Mouse (Mus musculus) gonadal fat pad, adult 2 months (tissue): ENCODE results near the gene E130308A19Rik. TPM values are rescaled to one million over a fixed set of nuclear protein-coding genes. Genes with fewer than 3 reads are reported as not detected.
"Not testable (repeated sequence)": the region's sequence is repeated elsewhere in the genome, so short reads cannot be mapped to it uniquely, and the experiment has no call there.

Experiments used
- DNase-seq: peaks from one replicate; pipeline ENCODE4 v3.0.0-alpha.2; 2012; ENCODE audit warnings: low read depth
- polyA plus RNA-seq: library from polyadenylated mRNA; depleted of rRNA; stranded (reverse); fragments of >200 nt; gene quantifications from 2 replicates; pipeline ENCODE4 v1.2.3, GENCODE M21; 2012

E130308A19Rik gene
- polyA plus RNA-seq, 1 experiment, result 8.4 TPM

DNA sequence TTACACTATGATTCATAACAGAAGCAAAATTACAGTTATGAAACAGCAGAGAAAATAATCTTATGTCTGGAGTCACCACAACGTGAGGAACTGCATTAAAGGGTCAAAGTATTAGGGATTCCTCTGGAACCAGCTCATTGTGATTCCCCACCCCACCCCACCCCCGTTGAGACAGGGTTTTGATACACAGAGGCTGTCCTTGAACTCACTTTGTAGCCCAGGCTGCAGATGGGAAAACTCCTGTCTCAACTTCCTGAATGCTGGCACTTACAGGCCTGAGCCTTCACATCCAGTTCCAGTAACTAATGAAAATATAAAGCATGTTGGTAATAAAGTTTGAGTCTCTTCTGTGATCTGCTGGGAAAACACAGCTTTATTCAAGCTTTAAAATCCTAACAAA lies 159.4 kb downstream of the E130308A19Rik start:
- no peak for DNase-seq

DNA sequence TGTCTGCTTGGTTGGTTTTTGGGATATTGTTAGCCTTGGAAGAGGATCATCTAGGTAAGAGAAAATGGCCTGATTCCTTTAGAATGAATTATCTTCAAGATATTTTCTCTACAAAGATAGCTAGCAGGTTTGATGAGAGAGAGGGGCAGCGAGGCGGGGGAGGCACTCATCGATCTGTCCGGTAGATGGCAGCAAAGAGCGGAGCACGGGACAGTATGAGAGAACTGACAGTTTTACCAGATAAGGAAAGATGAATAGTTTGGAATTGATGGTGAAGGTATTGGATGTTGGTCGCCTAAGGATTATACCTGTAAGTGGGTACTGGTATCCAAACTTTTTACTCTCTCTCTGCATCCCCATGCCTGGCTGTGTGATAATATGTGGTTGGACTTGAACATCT lies 160.7 kb downstream of the E130308A19Rik start:
- no peak for DNase-seq

DNA sequence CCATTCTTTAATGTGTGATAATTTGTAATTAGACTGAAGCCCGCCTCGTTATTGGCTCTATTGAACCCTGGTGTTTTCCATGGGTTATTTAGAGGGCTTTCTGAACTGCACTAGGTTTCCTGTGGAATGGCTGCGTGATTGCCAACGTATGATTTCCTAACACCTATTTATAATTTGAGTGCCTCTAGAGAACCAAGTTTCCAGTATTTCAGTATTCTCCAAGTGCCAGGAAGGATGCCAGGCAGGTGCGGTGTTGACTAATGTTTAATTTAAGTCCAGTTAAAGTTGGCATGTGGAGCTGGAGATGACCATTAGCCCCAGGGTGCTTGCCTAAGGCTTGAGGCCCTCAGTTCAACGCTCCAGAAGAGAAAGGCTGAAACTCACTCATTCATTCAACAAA lies 161.1 kb downstream of the E130308A19Rik start:
- no peak for DNase-seq

DNA sequence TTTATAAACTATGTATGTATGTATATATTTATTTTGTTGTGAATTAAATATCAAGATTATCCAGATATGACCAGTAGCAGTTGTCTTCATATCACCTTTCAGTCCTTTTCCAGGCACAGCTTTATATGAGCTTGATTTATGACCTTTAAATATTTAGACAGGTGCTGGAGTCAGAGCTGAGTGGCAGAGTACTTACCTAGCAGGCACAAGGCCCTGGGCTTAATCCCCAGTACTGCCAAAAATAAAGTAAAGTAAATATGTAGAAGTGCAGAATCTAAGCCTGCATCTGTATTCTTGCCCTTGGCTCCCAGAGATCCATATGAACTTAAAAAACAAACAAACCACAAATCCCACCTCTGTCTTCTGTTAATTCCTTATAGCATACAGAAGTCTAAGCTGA lies 163.0 kb downstream of the E130308A19Rik start:
- DNase-seq, result peak; percentile 34

DNA sequence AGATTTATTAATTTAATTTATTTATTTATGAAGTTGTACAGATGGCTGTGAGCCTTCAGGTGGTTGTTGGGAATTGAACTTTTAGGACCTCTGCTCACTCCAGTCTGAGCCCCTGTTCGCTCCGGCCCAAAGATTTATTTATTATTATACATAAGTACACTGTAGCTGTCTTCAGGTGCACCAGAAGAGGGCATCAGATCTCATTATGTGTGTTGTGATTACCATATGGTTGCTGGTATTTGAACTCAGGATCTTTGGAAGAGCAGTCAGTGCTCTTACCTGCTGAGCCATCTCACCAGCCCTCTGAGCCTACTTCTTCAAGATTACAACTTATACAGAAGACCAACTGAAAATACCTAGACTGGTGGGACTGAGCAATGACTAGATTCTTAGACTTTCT lies 167.6 kb downstream of the E130308A19Rik start:
- not testable (repeated sequence) for DNase-seq

DNA sequence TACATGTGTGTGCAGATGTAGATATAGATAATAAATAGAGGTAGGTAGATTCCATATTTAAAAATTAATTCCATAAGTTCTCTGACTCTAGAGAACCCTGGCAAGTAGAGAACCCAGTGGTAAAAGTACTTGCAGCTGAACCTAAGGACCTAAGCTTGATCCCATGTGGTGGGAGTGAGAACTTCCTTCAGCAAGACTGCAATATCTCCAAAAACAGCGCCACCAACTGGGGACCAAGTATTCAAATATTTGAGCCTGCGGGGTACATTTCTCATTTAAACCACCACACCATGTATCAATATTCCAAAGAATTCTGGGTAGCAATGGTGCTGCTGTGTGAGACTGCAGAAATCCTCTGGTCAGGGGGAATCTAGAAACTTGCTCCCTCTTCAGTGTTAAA lies 168.1 kb downstream of the E130308A19Rik start:
- no peak for DNase-seq

DNA sequence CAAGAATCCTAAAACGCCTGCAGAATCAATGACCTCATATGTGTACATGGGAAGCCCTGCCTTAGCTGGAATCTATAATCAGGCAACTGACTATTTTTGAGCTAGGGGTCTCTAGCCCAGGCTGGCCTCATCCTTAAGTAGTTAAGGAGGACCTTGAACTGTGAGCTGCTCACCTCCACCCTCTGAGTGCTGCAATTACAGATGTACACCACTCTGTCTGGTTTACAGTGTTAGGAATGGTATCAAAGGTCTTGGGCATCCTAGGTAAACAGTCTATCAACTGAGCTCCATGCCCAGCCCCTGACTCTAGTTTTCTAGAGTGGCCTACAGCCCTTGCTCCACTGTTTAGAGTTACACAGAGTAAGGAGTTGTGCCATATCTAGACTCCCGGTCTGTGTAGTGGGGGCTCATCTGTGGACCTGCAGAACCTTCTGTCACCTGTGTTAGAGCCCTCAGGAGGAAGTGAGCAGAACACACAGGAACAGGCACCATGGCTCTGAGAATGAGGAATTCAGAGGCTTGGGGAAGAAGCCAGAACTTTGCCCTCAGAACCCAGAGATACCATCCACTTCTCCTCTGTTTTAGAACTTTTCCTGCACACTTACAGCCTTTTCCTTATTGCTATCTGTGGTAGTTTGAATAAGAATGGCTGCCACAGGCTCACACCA lies 169.9 kb downstream of the E130308A19Rik start:
- no peak for DNase-seq

DNA sequence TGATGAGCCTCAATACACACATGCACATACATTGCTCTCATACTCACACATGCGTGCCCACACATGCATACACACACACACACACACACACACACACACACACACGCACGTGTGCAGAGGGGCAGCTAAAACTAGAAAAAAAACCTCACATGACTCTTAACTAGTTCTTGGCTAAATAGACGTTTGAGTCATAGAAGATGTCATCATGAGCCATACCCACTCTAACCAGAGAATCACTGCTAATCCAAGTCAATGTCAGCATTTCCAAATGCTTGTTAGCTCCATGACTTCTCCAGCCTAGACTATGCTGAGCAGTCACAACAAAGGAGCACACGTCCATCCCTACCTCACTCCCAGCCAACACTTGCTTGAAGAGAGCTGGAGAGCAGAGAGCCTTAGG lies 174.2 kb downstream of the E130308A19Rik start:
- DNase-seq, result no peak

DNA sequence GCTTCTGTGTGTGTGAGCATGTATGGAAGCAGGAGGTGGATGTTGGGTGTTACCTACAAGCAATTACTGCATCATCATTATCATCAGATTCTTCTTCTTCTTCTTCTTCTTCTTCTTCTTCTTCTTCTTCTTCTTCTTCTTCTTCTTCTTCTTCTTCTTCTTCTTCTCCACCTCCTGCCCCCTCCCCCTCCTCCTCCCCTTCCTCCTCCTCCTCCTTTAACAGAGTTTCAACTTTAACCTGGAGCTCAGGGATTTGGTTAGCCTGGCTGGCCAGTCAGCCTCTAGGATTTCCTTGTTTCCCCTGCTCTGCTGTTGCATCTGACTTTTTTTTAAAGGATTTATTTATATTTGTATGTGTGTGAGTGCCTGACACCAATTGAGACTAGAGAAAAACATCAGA lies 175.5 kb downstream of the E130308A19Rik start, which contains the start of gene Inip:
Gene Inip, minus strand, starts transcription at position 101 of the 400 bp plus-strand sequence.
- no peak for DNase-seq

DNA sequence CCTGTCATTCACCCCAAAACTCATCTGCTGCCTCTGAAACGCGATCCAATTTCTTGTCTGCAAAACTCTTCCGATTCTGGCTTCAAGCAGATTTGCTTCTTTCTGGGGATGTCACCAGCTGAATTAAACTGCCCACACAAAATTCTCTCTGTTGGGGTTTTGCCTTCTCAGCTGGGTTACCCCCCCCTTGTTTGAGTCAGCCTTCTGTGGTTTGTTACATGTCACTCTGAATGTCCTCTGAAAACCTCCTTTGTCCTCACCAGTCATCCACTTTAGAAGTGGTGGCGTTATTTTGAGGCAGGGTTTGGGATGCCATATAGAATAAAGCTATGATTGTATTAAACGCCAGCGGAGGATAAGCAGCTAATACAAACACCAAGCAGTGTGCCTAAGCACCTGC lies 176.1 kb downstream of the E130308A19Rik start:
- DNase-seq, result no peak

DNA sequence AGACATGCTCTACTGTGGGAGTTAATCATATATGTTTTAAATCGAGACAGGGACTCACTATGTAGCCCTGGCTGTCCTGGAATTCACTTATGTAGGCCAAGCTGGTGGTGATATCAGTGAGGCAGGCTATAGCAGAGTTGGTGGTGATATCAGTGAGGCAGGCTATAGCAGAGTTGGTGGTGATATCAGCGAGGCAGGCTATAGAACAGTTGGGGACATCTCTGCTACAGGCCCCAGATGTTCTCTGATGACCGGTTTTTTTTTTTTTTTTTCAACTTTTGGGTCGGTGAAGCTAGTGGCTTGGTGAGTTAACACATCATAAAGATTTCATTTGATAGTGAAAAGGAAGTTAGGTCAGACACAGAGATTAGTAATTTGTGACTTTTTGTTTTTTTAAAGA lies 176.8 kb downstream of the E130308A19Rik start:
- DNase-seq, result no peak

DNA sequence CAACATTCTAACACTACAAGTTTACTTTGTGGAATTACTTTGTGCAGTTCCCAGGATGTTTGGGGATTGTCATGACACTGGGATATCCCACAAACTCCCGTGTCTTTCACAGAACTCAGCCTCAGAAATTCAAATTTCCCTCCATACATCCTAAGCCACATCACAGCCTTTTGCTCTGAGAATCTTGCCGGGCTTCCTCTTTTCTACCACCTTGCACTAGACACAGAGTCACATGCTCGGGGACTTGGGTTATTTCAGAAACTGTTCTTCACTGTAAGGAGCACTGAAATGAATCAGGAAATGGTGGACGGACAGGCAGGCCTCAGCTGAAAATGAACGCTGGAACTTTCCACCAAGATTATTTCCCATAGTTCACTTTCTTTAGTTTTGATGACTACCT lies 177.3 kb downstream of the E130308A19Rik start:
- no peak for DNase-seq

DNA sequence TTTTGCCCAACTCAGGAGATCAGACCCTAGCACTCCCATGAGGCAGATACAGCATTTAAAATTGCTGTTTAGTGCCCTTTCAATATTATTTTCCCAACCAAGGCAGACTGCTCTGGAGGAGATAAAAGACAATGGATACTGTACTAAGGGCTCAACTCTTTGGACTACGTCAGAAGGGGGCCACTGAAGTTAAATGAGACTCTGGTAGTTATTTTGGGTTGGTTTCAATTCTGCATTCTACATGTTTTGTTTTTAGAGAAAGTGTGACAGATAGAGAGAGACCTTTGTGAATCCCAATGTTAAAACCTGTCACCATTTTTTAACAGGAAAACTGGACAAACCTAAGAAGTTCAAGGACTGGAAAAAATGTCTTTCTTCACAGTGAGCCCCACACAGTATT lies 178.7 kb downstream of the E130308A19Rik start:
- no peak for DNase-seq

DNA sequence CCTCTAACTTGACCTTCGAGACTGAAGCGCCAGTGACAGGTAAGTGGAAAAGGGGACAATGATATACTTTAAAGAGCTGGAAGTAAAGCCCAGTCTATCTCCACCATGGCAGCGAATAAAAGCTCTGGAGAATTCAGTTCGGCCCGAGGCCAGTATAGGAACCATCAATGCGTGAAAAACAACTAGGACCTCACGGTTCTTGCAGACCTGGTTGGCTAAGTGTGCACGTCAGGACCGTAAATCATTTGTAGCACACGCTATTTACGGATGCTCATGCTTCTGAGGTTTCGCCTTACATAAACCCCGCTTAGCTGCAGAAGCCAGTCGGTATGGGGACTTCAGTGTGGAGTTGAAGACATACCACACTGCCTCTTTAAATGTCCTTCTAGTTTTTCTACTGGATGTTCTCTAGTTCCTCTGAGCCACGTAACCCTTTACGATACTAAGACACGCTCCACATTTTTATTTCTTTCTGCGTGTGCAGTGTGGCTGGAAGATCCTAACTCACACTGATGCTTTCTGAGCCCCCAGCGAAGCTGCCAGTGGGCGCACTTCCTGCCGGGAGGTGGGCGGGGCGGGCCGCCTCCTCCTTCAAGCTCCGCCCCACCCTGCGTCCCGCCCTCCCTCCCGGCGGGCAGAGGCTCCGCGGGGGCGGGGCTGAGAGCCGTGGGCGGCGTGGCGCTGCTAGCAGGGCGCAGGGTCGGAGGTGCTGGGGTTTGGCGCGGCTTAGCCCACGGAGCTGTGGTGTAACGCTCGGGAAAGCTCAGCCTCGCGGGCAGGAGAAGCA lies 179.4 kb downstream of the E130308A19Rik start, which contains the start of gene Snx30:
Gene Snx30, plus strand, starts transcription at position 660 of the 787 bp plus-strand sequence.
- no peak for DNase-seq

DNA sequence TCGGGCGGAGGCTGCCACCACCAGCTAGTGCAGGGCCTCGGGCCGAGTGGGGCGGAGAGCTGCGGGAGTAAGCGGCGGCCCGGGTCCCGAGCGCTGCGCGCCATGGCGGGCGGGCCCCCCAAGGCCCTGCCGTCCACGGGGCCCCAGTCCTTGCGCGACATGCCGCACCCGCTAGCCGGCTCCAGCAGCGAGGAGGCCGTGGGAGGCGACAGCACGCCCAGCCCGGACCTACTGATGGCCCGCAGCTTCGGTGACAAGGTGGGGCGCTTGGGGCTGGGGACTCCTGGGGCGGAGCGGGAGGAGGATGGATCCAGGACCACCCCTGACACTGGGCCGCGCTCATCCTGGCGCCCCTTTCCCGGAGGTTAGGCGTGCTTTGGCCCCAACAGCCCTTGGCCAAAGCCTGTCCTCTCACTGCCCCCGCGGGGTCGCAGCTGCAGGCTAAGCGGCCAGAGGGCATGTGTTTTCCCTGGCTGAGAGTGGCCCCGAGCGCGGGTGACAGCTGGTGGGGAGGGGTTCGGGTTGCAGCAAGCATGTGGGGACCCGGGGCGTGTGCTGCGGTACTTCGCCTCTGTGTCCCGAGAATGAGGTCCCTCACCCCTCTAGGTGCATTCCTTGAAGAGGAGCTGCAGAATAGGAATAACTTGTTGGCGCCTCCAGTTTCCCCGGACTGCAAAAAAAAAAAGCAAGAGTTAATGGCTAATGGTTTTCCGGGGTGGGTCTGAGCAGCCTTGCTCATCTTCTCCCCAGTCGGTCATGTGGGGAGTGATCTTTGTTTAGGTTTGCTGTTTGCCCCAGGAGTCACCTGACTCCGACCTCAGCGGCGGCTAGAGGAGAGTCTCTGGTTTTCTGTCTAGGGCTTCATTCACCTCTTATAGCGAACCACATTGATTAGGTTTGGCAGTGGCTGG lies 180.2 kb downstream of the E130308A19Rik start:
- DNase-seq, result no peak

DNA sequence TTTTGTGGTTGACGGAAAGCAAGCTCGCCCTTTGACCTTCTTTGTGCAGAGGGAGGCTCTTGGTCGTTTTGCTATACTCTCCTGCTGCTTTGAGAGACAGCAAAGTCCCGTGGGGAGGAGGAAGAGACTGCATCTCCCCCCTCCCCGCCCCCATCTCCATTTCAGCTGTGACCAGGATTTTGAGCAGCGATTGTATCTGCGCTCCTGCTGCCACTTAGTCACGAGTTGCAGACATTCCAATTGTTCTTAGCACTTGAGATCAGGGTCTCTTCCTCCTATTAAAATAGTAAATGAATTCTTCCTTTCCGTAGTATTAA lies 180.8 kb downstream of the E130308A19Rik start:
- no peak for DNase-seq

DNA sequence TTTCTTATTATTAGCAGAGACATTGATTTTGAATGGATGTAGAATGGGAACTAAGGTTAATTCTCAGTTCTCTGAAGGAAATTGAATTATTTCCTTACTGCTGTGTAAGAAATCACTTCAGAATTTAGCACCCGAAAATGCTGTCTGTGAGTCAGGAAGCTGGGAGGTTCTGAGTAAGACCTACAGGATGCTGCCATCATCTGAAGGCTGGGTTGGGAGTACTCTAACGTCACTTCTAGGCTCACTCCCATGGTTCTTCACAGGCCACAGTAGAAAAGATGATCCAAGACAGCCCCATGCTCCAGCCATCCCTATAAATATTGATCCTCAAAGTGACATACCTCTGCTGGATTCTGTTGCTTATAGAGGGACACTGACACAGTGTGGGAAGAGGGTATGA lies 181.5 kb downstream of the E130308A19Rik start:
- DNase-seq, result no peak

DNA sequence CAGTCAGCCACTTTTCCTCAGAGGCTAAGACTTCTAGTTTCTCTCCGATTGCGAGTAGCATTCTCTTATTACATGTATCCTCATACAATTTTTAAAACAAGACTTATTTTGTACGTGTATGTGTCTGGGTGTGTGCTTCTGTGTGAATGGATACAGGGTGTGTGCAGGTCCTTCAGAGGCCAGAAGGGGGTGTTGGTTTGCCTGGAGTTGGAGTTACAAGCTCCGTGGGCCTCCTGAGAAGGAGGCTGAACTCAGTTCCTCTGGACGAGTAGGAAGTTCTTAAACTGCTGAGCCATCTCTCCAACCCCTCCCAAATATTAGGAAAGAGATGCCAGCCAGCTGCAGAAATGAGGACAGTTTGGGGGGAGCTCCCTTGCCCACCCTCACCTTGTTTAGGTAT lies 182.4 kb downstream of the E130308A19Rik start:
- DNase-seq, result no peak
